Mouse (Mus musculus) adrenal gland, postnatal 10 days (tissue): ENCODE measurements around the gene Tex35. TPM values are rescaled to one million over a fixed set of nuclear protein-coding genes. Genes with fewer than 3 reads are reported as not detected.

Experiments
- DNase-seq: peaks from one replicate; pipeline ENCODE4 v3.0.0; 2021; ENCODE audit warnings: mixed read lengths
- total RNA-seq, 2 experiments: library from RNA; stranded (reverse); gene quantifications; 2 replicates each; pipeline ENCODE4 v1.2.3; 2021

The Tex35 gene
- total RNA-seq, 2 experiments from 2014 or later: not detected

GRCm38 (mm10) chr1:157049886-157050285 lies 58.6 kb downstream of the Tex35 start:
- DNase-seq: no peak

Other genes starting within 250 kb of the Tex35 start
- gene Ralgps2, start 169.1 kb downstream of the Tex35 start, total RNA-seq: 10 to 100 TPM; 24.8 to 25.5 TPM